Mouse (Mus musculus): ENCODE data around the gene Rims1. TPM values are rescaled to one million over a fixed set of nuclear protein-coding genes. Genes with fewer than 3 reads are reported as not detected.

Rims1 gene
- polyA plus RNA-seq, 1 experiment from 2014 or later: 10.9 TPM

DNA sequence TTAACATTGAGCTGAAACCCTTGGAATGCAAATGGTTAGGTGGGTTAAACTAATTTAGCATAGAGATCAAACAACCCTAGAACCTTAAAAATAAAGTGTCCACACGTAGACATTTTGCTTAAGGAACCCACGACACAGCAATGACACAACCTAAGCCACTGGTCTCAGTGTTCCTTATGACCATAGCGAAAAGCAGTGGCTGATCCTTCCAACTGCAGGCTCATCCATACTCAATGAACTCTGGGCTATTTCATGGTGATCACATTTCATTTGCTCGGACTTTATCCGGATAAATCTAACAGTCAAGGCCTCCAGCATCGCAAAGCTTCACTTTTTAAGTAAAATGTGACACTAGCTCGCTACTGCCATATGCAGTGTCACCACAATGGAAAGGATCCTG is 494.3 kb downstream of the Rims1 start:
- no peaks in the 10 kb centered on the region for H3K36me3 ChIP-seq (ENCODE audit: control insufficient read depth, insufficient read depth, low read length)
- WGBS: 81% methylated on average over 7 of the region's 7 CpGs
- no peak for ATAC-seq (ENCODE audit: insufficient read depth, low FRiP score)

DNA sequence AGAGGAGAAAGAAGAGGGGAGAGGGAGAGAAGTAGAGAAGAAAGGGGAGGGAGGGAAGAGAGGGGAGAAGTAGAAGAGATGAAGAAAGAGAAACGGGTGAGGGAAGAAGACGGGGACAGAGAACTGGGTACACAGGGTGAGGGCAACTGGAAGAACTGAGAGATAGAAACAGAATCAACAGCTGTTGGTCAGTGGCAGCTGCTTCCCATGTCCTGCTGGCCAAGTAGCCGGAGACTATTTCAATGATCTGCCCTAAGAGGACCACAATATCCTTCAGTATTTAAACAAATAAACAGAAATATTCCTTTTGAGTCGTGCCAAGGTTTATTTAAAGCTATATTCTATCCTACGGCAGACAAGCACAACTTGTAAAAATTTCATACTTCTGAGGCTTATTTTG is 499.3 kb downstream of the Rims1 start:
- Histone ChIP-seq H3K9me3 (replicated peaks; ENCODE audit: control insufficient read depth, low read length) (no peaks in the 10 kb centered on the region), H3K27me3 (ENCODE audit: control insufficient read depth, insufficient read depth, low read length) (no peaks in the 10 kb centered on the region), H3K9ac (ENCODE audit: low read length) (no peak overlapping the region), H3K4me1 (ENCODE audit: control insufficient read depth, insufficient read depth, low read length) (no peaks in the 10 kb centered on the region), H3K36me3 (ENCODE audit: control insufficient read depth, insufficient read depth, low read length) (no peaks in the 10 kb centered on the region), H3K27ac (ENCODE audit: low read length) (no peak overlapping the region), H3K4me3 (replicated peaks; ENCODE audit: low read length) (no peak overlapping the region), H3K4me2 (ENCODE audit: low read depth, low read length) (no peak overlapping the region)
- 62% methylated on average over 5 of the region's 5 CpGs for WGBS
- ATAC-seq (ENCODE audit: insufficient read depth, low FRiP score): no peak

More for the DNA sequence above, 494.3 kb downstream of the Rims1 start:
- H3K9me3 ChIP-seq (replicated peaks; ENCODE audit: control insufficient read depth, low read length): no peaks in the 10 kb centered on the region
- no peaks in the 10 kb centered on the region for H3K27me3 ChIP-seq (ENCODE audit: control insufficient read depth, insufficient read depth, low read length)
- no peak overlapping the region for H3K27ac ChIP-seq (ENCODE audit: low read length)
- H3K4me2 ChIP-seq (ENCODE audit: low read depth, low read length): no peak overlapping the region
- H3K4me1 ChIP-seq (ENCODE audit: control insufficient read depth, insufficient read depth, low read length): peaks cover 5% of the 10 kb centered on the region; the same call in 1 of the 2 replicates
- H3K9ac ChIP-seq (ENCODE audit: low read length): no peak overlapping the region
- H3K4me3 ChIP-seq (replicated peaks; ENCODE audit: low read length): no peak overlapping the region

DNA sequence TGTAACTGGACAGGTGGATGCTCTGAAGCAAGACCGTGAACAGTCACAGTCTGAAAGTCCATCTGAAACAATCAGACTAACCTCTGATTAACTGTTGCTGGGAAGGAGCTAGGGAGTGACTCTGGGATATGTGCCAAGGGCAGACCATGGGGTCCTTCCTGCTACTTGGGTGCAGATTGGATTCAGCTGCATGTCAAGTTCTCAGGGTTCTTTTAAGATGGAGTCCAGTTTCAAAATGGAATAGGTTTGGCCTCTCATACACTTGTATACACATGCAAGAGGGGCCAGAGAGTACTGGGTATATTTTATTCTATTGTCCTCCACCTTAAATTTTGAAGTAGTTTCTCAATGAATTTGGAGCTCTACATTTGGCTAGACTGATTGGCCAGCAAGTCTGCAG is 499.9 kb downstream of the Rims1 start:
- Histone ChIP-seq H3K27me3 (ENCODE audit: control insufficient read depth, insufficient read depth, low read length) (no peaks in the 10 kb centered on the region), H3K4me1 (ENCODE audit: control insufficient read depth, insufficient read depth, low read length) (no peaks in the 10 kb centered on the region), H3K27ac (ENCODE audit: low read length) (no peak overlapping the region), H3K9ac (ENCODE audit: low read length) (no peak overlapping the region), H3K4me3 (replicated peaks; ENCODE audit: low read length) (no peak overlapping the region), H3K4me2 (ENCODE audit: low read depth, low read length) (no peak overlapping the region), H3K36me3 (ENCODE audit: control insufficient read depth, insufficient read depth, low read length) (no peaks in the 10 kb centered on the region), H3K9me3 (replicated peaks; ENCODE audit: control insufficient read depth, low read length) (no peaks in the 10 kb centered on the region)
- no peak for ATAC-seq (ENCODE audit: insufficient read depth, low FRiP score)
- WGBS: 62% methylated on average over 1 of the region's 1 CpGs

DNA sequence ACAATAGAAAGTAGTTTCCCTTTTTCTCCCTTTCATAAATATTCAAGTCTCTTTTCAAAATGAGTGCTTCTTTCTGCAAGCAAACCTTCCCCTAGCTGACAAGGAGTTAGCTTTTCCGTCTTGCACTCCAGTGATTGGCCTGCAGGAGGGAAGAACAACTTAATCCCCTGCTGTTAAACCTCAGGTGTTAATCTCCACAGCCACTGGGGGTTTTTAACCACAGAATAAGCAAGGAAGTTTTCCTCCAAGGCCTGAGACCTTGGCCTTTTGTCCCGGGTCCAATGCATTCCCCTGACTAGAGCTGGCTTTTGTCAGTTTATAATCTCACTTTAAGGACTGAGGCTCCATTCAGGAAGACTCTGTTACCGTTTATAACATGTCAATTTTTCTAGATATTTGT is 511.8 kb downstream of the Rims1 start:
- H3K4me2 ChIP-seq (ENCODE audit: low read depth, low read length): no peak overlapping the region
- no peak for ATAC-seq (ENCODE audit: insufficient read depth, low FRiP score)
- no peaks in the 10 kb centered on the region for H3K9me3 ChIP-seq (replicated peaks; ENCODE audit: control insufficient read depth, low read length)
- no peak overlapping the region for H3K4me3 ChIP-seq (replicated peaks; ENCODE audit: low read length)
- H3K27me3 ChIP-seq (ENCODE audit: control insufficient read depth, insufficient read depth, low read length): no peaks in the 10 kb centered on the region
- no peak overlapping the region for H3K27ac ChIP-seq (ENCODE audit: low read length)
- 27% methylated on average over 3 of the region's 3 CpGs for WGBS
- no peaks in the 10 kb centered on the region for H3K4me1 ChIP-seq (ENCODE audit: control insufficient read depth, insufficient read depth, low read length)
- no peak overlapping the region for H3K9ac ChIP-seq (ENCODE audit: low read length)
- H3K36me3 ChIP-seq (ENCODE audit: control insufficient read depth, insufficient read depth, low read length): no peaks in the 10 kb centered on the region

DNA sequence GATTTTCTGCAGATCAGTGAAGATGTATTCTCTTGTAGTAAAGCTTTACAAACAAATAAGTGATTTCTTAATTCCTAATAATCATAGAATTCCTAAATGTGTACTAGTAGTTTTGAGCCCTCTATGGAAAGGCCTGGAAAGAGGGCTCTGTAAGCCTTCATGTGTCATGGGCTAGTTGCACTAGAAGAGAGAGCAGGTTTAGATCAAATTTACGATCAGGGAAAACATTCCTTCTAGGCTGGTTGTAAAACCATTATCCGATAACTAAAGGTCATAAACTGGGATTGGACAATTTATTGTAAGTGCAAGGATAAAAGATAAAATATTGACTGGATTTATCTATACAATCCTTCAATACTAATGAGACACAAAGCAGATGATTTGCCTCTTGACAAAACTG is 512.5 kb downstream of the Rims1 start:
- no peak for ATAC-seq (ENCODE audit: insufficient read depth, low FRiP score)
- no peak overlapping the region for H3K4me3 ChIP-seq (replicated peaks; ENCODE audit: low read length)
- H3K4me2 ChIP-seq (ENCODE audit: low read depth, low read length): no peak overlapping the region
- 53% methylated on average over 2 of the region's 2 CpGs for WGBS
- H3K9ac ChIP-seq (ENCODE audit: low read length): no peak overlapping the region
- H3K9me3 ChIP-seq (replicated peaks; ENCODE audit: control insufficient read depth, low read length): no peaks in the 10 kb centered on the region
- H3K27ac ChIP-seq (ENCODE audit: low read length): no peak overlapping the region
- no peaks in the 10 kb centered on the region for H3K27me3 ChIP-seq (ENCODE audit: control insufficient read depth, insufficient read depth, low read length)
- H3K36me3 ChIP-seq (ENCODE audit: control insufficient read depth, insufficient read depth, low read length): no peaks in the 10 kb centered on the region
- H3K4me1 ChIP-seq (ENCODE audit: control insufficient read depth, insufficient read depth, low read length): no peaks in the 10 kb centered on the region

DNA sequence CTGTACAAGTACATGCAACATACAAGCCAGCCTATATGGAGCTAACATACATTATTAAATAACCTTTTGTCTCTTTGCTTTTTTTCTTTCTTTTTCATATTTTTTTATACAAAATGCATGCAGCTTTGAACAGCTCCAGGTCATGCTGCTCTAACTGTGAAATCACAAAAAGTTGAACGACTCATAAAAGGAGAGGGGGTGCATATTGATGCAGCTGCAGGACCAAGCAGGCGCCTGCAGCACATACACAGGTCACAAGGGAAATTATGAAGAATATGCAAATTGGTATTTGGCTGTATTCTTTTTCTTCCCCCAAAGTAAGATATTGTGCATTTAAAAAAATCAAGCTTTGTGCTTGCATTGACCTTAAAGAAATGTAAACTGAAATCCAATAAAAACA is 519.0 kb downstream of the Rims1 start:
- no peak for ATAC-seq (ENCODE audit: insufficient read depth, low FRiP score)
- Histone ChIP-seq H3K27me3 (ENCODE audit: control insufficient read depth, insufficient read depth, low read length) (no peaks in the 10 kb centered on the region), H3K4me3 (replicated peaks; ENCODE audit: low read length) (no peak overlapping the region), H3K4me1 (ENCODE audit: control insufficient read depth, insufficient read depth, low read length) (no peaks in the 10 kb centered on the region), H3K36me3 (ENCODE audit: control insufficient read depth, insufficient read depth, low read length) (no peaks in the 10 kb centered on the region), H3K9me3 (replicated peaks; ENCODE audit: control insufficient read depth, low read length) (no peaks in the 10 kb centered on the region), H3K4me2 (ENCODE audit: low read depth, low read length) (no peak overlapping the region), H3K27ac (ENCODE audit: low read length) (no peak overlapping the region), H3K9ac (ENCODE audit: low read length) (no peak overlapping the region)
- WGBS: 71% methylated on average over 2 of the region's 2 CpGs

DNA sequence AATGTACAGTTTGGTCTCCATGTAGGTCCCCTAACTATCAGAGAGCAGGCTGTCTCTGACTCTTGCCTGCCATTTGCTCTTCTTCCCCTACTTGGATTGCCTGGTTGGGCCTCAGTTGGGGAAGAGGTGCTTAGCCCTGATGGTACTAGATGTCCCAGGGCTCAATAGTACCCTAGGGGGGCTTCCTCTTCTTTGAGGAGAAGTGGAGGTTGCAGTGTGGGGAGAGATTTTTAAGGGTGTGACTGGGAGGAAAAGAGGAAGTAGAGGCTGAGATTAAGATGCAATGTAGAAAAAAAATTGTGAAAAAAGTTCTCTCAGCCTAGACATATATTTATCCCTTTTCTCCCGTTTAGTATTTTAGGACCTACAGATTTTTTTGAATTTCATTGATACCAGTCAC is 525.8 kb downstream of the Rims1 start:
- Histone ChIP-seq H3K4me2 (ENCODE audit: low read depth, low read length) (no peak overlapping the region), H3K4me1 (ENCODE audit: control insufficient read depth, insufficient read depth, low read length) (no peaks in the 10 kb centered on the region), H3K36me3 (ENCODE audit: control insufficient read depth, insufficient read depth, low read length) (no peaks in the 10 kb centered on the region), H3K4me3 (replicated peaks; ENCODE audit: low read length) (no peak overlapping the region), H3K9ac (ENCODE audit: low read length) (no peak overlapping the region), H3K9me3 (replicated peaks; ENCODE audit: control insufficient read depth, low read length) (no peaks in the 10 kb centered on the region), H3K27ac (ENCODE audit: low read length) (no peak overlapping the region), H3K27me3 (ENCODE audit: control insufficient read depth, insufficient read depth, low read length) (no peaks in the 10 kb centered on the region)
- 83% methylated on average over 1 of the region's 1 CpGs for WGBS
- ATAC-seq (ENCODE audit: insufficient read depth, low FRiP score): no peak

DNA sequence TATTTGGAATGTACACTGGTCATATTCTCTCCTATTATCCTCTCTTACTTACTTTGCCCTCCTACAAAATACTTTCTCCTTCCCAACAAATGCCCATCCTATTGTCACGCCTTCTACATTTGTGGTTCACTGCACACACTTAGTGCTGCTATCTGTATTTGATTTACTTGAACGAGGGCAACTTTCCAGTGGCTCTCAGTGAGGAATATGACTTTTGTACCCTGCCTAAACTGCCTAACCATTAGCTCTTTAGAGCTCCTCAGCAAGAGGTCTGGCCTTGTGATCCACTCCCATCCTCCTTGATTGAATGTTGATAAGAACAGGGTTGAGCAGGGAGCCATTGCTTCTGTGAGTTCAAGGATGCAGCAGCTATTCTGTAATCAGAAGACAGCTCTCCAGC is 531.7 kb downstream of the Rims1 start:
- H3K9ac ChIP-seq (ENCODE audit: low read length): no peak overlapping the region
- H3K4me2 ChIP-seq (ENCODE audit: low read depth, low read length): no peak overlapping the region
- no peaks in the 10 kb centered on the region for H3K27me3 ChIP-seq (ENCODE audit: control insufficient read depth, insufficient read depth, low read length)
- no peak overlapping the region for H3K27ac ChIP-seq (ENCODE audit: low read length)
- H3K36me3 ChIP-seq (ENCODE audit: control insufficient read depth, insufficient read depth, low read length): no peaks in the 10 kb centered on the region
- H3K9me3 ChIP-seq (replicated peaks; ENCODE audit: control insufficient read depth, low read length): no peaks in the 10 kb centered on the region
- 65% methylated on average over 2 of the region's 2 CpGs for WGBS
- ATAC-seq (ENCODE audit: insufficient read depth, low FRiP score): no peak
- no peak overlapping the region for H3K4me3 ChIP-seq (replicated peaks; ENCODE audit: low read length)
- H3K4me1 ChIP-seq (ENCODE audit: control insufficient read depth, insufficient read depth, low read length): no peaks in the 10 kb centered on the region

DNA sequence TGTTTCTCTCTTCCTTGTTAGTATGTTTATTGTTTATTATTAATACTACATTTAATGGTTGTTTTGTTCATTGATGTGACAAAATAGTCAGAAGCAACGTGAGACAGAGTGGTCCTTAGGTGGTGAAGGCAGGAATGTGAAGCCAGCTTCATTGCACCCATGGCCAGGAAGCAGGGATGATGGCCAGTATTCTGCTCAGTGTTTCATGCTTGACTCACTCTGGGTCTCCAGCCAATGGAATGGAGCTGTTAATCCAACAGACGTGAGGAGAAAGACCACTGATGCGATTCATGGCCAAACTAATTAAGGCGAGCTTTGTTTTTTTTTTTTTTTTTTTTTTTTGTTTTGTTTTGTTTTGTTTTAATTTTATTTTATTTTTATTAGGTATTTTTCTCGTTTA is 535.7 kb downstream of the Rims1 start:
- H3K9ac ChIP-seq (ENCODE audit: low read length): no peak overlapping the region
- no peak for ATAC-seq (ENCODE audit: insufficient read depth, low FRiP score)
- no peaks in the 10 kb centered on the region for H3K27me3 ChIP-seq (ENCODE audit: control insufficient read depth, insufficient read depth, low read length)
- no peak overlapping the region for H3K4me3 ChIP-seq (replicated peaks; ENCODE audit: low read length)
- no peak overlapping the region for H3K4me2 ChIP-seq (ENCODE audit: low read depth, low read length)
- H3K36me3 ChIP-seq (ENCODE audit: control insufficient read depth, insufficient read depth, low read length): no peaks in the 10 kb centered on the region
- no peak overlapping the region for H3K27ac ChIP-seq (ENCODE audit: low read length)
- H3K9me3 ChIP-seq (replicated peaks; ENCODE audit: control insufficient read depth, low read length): no peaks in the 10 kb centered on the region
- no peaks in the 10 kb centered on the region for H3K4me1 ChIP-seq (ENCODE audit: control insufficient read depth, insufficient read depth, low read length)
- 70% methylated on average over 5 of the region's 5 CpGs for WGBS
